Mouse (Mus musculus): ENCODE results near the gene Crhr2.

DNA sequence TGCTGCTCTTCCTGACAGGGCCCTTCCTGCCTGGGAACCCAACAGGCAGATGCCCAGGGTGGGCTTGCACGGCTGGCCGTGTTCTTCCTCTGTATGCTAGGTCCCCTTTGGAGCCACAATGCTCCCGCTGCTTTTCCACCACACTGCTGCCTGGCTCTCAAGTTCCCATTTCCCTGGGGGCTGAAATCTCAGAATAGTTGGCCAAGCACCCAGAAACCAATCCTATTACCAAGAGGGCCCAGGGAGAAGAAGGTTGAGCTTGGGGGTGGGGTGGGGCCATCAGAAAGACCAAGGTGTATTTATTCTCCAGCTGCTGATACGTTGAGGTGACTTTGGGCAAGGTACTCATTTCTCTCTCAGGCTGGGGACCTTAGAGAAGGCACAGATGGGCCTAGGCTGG is 1.5 kb downstream of the Crhr2 start:
- TF ChIP-seq CTCF (IDR thresholded peaks at IDR 0.05; ENCODE audit: low read depth) (no peak), EP300 (IDR thresholded peaks at IDR 0.05; ENCODE audit: low read depth) (no peak)

Measured in heart, postnatal 0 days (tissue).